Mouse (Mus musculus) myocyte (in vitro differentiated cells): ENCODE data around the gene Trim41. TPM values are rescaled to one million over a fixed set of nuclear protein-coding genes. Genes with fewer than 3 reads are reported as not detected.
"Not testable (repeated sequence)": the region's sequence is repeated elsewhere in the genome, so short reads cannot be mapped to it uniquely, and the experiment has no call there.

Source experiments
- H3K27me3 ChIP-seq: one replicate; pipeline ENCODE4 v1.6.1; 2011; ENCODE audit not compliant: control insufficient read depth, insufficient read depth, insufficient read length
- H3K36me3 ChIP-seq: one replicate; pipeline ENCODE4 v1.6.1; 2011; ENCODE audit not compliant: control insufficient read depth, insufficient read depth
- H3K4me2 ChIP-seq: one replicate; pipeline ENCODE4 v1.6.1; 2011; ENCODE audit warnings: low read depth, control low read depth
- H3K4me3 ChIP-seq: one replicate; pipeline ENCODE4 v1.5.1; 2011; ENCODE audit warnings: mild to moderate bottlenecking, control low read depth, moderate library complexity
- H3K79me2 ChIP-seq: one replicate; pipeline ENCODE4 v1.6.1; 2011; ENCODE audit not compliant: control insufficient read depth, insufficient read depth
- H3ac ChIP-seq: one replicate; pipeline ENCODE4 v1.6.1; 2011; ENCODE audit not compliant: control insufficient read depth, insufficient read length
- CEBPB ChIP-seq: IDR thresholded peaks from 2 replicates; pipeline ENCODE4 v1.6.1; 2011; ENCODE audit warnings: mild to moderate bottlenecking, moderate library complexity; ENCODE audit not compliant: poor library complexity, insufficient read depth, severe bottlenecking
- E2F4 ChIP-seq: IDR thresholded peaks from one replicate; pipeline ENCODE4 v1.6.1; 2011; ENCODE audit warnings: mild to moderate bottlenecking, control low read depth, moderate library complexity; ENCODE audit not compliant: insufficient read depth
- MAX ChIP-seq: IDR thresholded peaks from one replicate; pipeline ENCODE4 v1.6.1; 2011; ENCODE audit warnings: low read depth, mild to moderate bottlenecking, control low read depth
- MYOD1 ChIP-seq, 3 experiments: IDR thresholded peaks; one replicate each; pipeline ENCODE4 v1.6.1; 2011; ENCODE audit warnings: control low read depth in 2 of 3, low read depth in 2 of 3, mild to moderate bottlenecking in 2 of 3, moderate library complexity in 1 of 3; ENCODE audit not compliant: insufficient read length in 2 of 3, control insufficient read depth in 1 of 3
- MYOG ChIP-seq, 3 experiments: IDR thresholded peaks; one replicate each; pipeline ENCODE4 v1.6.1; 2011; ENCODE audit warnings: control low read depth in 2 of 3, low read depth in 2 of 3, mild to moderate bottlenecking in 2 of 3; ENCODE audit not compliant: insufficient read length in 2 of 3, control insufficient read depth in 1 of 3, insufficient read depth in 1 of 3
- POLR2A ChIP-seq: IDR thresholded peaks from one replicate; pipeline ENCODE4 v1.6.1; 2011; ENCODE audit warnings: low read depth, mild to moderate bottlenecking, control low read depth, moderate library complexity; ENCODE audit not compliant: insufficient read length
- POLR2AphosphoS2 ChIP-seq: IDR thresholded peaks from one replicate; pipeline ENCODE4 v1.6.1; 2011; ENCODE audit warnings: low read depth, control low read depth; ENCODE audit not compliant: insufficient read length
- REST ChIP-seq: IDR thresholded peaks from one replicate; pipeline ENCODE4 v1.6.1; 2011; ENCODE audit warnings: mild to moderate bottlenecking, control low read depth, moderate library complexity; ENCODE audit not compliant: insufficient read depth, insufficient read length
- SRF ChIP-seq: IDR thresholded peaks from one replicate; pipeline ENCODE4 v1.6.1; 2011; ENCODE audit warnings: low read depth; ENCODE audit not compliant: control insufficient read depth, insufficient read length
- TCF12 ChIP-seq: IDR thresholded peaks from one replicate; pipeline ENCODE4 v1.6.1; 2011; ENCODE audit warnings: mild to moderate bottlenecking, control low read depth; ENCODE audit not compliant: poor library complexity, insufficient read depth, severe bottlenecking
- TCF3 ChIP-seq: IDR thresholded peaks from one replicate; pipeline ENCODE4 v1.6.1; 2011; ENCODE audit warnings: low read depth, control low read depth; ENCODE audit not compliant: insufficient read length
- USF1 ChIP-seq: IDR thresholded peaks from one replicate; pipeline ENCODE4 v1.6.1; 2011; ENCODE audit warnings: low read depth, mild to moderate bottlenecking, control low read depth, moderate library complexity
- polyA plus RNA-seq: library from polyadenylated mRNA; unstranded; fragments of >200 nt; fragmentation: generic; extraction: Trizol; gene quantifications from one replicate; pipeline ENCODE4 v1.2.1, GENCODE M21; 2012; ENCODE audit warnings: missing spikeins

Gene Trim41
- polyA plus RNA-seq, 1 experiment = 31.3 TPM

- no peak overlapping the region for H3K4me2 ChIP-seq
- H3K4me3 ChIP-seq = no peak overlapping the region
- TF ChIP-seq MYOG (IDR thresholded peaks at IDR 0.05; ENCODE audit: control insufficient read depth in 1 of 3, insufficient read depth in 1 of 3, insufficient read length in 2 of 3, low read depth in 2 of 3) (no peak), CEBPB (no peak), MYOD1 (IDR thresholded peaks at IDR 0.05; ENCODE audit: control insufficient read depth in 1 of 3, insufficient read length in 2 of 3, low read depth in 2 of 3) (peak in 1 of 3 experiments; percentile 62), REST (no peak), E2F4 (no peak), USF1 (no peak)
- H3K36me3 ChIP-seq = no peaks in the 10 kb centered on the region
- no peaks in the 10 kb centered on the region for H3K79me2 ChIP-seq
- H3ac ChIP-seq = no peak overlapping the region
- H3K27me3 ChIP-seq = no peaks in the 10 kb centered on the region
Measured at GRCm38 (mm10) chr11:48850240-48850639, 33.1 kb upstream of the Trim41 start.

- H3K79me2 ChIP-seq = no peaks in the 10 kb centered on the region
- H3K36me3 ChIP-seq = no peaks in the 10 kb centered on the region
- H3ac ChIP-seq = no peak overlapping the region
- no peak overlapping the region for H3K4me2 ChIP-seq
- no peaks in the 10 kb centered on the region for H3K27me3 ChIP-seq
- H3K4me3 ChIP-seq = no peak overlapping the region
- no peak for TF ChIP-seq CEBPB
Measured at GRCm38 (mm10) chr11:48846881-48847280, 29.7 kb upstream of the Trim41 start.

DNA sequence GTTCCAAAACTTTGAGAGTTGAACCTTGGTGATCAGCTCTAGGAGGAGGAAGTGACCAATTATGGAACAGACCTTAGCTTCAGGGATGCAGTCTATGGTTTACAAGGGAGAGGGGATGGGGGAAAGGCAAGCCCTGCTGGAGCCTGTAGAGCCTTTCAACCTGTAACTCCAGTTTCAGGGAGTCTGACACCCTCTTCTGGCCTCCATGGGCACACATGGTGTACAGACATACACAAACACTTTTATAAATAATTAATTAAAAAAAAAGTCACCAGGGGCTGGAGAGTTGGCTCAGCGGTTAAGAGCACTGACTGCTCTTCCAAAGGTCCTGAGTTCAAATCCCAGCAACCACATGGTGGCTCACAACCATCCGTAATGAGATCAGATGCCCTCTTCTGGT lies 29.2 kb upstream of the Trim41 start:
- H3K36me3 ChIP-seq, H3ac ChIP-seq, H3K4me2 ChIP-seq, H3K27me3 ChIP-seq, H3K4me3 ChIP-seq, H3K79me2 ChIP-seq: not testable (repeated sequence)

DNA sequence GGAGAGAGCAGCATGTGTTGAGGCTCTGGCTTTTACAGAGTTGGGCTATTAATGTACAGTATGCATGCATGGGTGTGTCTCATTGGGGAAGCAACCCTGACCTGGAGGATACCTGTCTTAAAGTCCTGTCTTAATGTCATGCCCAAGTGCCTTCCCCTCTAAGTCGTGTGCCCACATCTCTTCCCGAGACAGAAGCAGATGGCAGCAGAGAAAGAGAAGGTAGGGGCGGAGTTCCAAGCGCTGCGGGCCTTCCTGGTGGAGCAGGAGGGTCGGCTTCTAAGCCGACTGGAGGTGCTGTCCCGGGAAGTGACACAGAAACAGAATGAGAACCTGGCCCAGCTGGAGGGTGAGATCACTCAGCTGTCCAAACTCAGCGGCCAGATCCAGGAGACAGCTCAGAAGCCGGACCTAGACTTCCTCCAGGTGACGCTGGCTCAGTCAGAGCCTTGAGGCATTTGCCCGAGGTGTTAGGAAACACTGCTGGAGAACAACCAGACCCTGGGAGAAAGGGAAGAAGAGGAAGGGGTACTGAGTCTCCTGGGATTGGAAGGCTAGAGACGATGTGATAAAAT lies 28.2 kb upstream of the Trim41 start:
- Histone ChIP-seq H3K27me3 (no peaks in the 10 kb centered on the region), H3K79me2 (no peaks in the 10 kb centered on the region), H3K4me3 (no peak overlapping the region), H3K36me3 (no peaks in the 10 kb centered on the region), H3ac (no peak overlapping the region), H3K4me2 (no peak overlapping the region)
- no peak for TF ChIP-seq REST
- TF ChIP-seq SRF = no peak
- no peak for TF ChIP-seq MYOG (IDR thresholded peaks at IDR 0.05; ENCODE audit: control insufficient read depth in 1 of 3, insufficient read depth in 1 of 3, insufficient read length in 2 of 3, low read depth in 2 of 3)
- TF ChIP-seq POLR2AphosphoS2 = no peak
- TF ChIP-seq CEBPB = no peak
- TF ChIP-seq E2F4 = no peak
- TF ChIP-seq USF1 = no peak
- TF ChIP-seq MYOD1 (IDR thresholded peaks at IDR 0.05; ENCODE audit: control insufficient read depth in 1 of 3, insufficient read length in 2 of 3, low read depth in 2 of 3) = no peak
- TF ChIP-seq TCF12 = no peak
- no peak for TF ChIP-seq TCF3
- TF ChIP-seq MAX = no peak
- TF ChIP-seq POLR2A = no peak

DNA sequence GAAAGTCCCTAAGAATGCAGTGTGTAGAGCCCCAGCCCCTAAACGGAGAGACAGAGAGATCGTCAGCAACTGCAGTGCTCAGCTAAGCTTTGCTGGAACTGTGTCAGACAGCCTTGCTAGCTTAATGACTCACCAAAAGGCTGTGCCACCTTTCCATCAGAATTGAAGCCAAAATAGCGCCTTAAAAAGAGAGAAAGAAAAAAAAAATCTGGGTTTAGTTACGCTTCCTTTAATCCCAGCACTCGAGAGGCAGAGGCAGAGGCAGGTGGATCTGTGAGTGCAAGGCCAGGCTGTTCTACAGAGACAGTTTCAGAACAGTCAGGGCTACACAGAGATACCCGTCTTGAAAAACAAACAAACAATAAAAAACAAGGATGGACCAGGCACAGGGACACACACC lies 27.2 kb upstream of the Trim41 start:
- Histone ChIP-seq H3ac (no peak overlapping the region), H3K4me2 (no peak overlapping the region), H3K36me3 (no peaks in the 10 kb centered on the region), H3K4me3 (no peak overlapping the region), H3K27me3 (no peaks in the 10 kb centered on the region), H3K79me2 (no peaks in the 10 kb centered on the region)
- TF ChIP-seq MYOD1 (IDR thresholded peaks at IDR 0.05; ENCODE audit: control insufficient read depth in 1 of 3, insufficient read length in 2 of 3, low read depth in 2 of 3) = no peak
- no peak for TF ChIP-seq MYOG (IDR thresholded peaks at IDR 0.05; ENCODE audit: control insufficient read depth in 1 of 3, insufficient read depth in 1 of 3, insufficient read length in 2 of 3, low read depth in 2 of 3)
- TF ChIP-seq E2F4 = no peak
- no peak for TF ChIP-seq USF1
- TF ChIP-seq SRF = no peak
- TF ChIP-seq POLR2AphosphoS2 = no peak
- no peak for TF ChIP-seq TCF12
- TF ChIP-seq MAX = no peak
- TF ChIP-seq REST = no peak
- no peak for TF ChIP-seq CEBPB
- TF ChIP-seq POLR2A = no peak
- no peak for TF ChIP-seq TCF3

GRCm38 (mm10) chr11:48843202-48843601 lies 26.0 kb upstream of the Trim41 start:
- Histone ChIP-seq H3K36me3 (no peaks in the 10 kb centered on the region), H3ac (no peak overlapping the region), H3K4me2 (no peak overlapping the region), H3K27me3 (no peaks in the 10 kb centered on the region), H3K4me3 (no peak overlapping the region), H3K79me2 (no peaks in the 10 kb centered on the region)
- no peak for TF ChIP-seq CEBPB
- no peak for TF ChIP-seq SRF
- no peak for TF ChIP-seq MYOD1 (IDR thresholded peaks at IDR 0.05; ENCODE audit: control insufficient read depth in 1 of 3, insufficient read length in 2 of 3, low read depth in 2 of 3)
- no peak for TF ChIP-seq REST
- no peak for TF ChIP-seq POLR2AphosphoS2
- TF ChIP-seq MYOG (IDR thresholded peaks at IDR 0.05; ENCODE audit: control insufficient read depth in 1 of 3, insufficient read depth in 1 of 3, insufficient read length in 2 of 3, low read depth in 2 of 3) = no peak
- no peak for TF ChIP-seq POLR2A
